Mouse (Mus musculus) cortical plate, adult 2 months (tissue): ENCODE measurements around the gene Ywhaq.

Experiments
- CTCF ChIP-seq: fragments of 200-500 bp; IDR thresholded peaks from 2 replicates; pipeline ENCODE4 v1.5.1; 2011; ENCODE audit warnings: mild to moderate bottlenecking, control low read depth, low read length; ENCODE audit not compliant: insufficient read depth; ENCODE audit errors: extremely low read depth
- POLR2A ChIP-seq: fragments of 200-500 bp; IDR thresholded peaks from 2 replicates; pipeline ENCODE4 v1.6.1; 2011; ENCODE audit warnings: mild to moderate bottlenecking, low read length, control low read depth; ENCODE audit not compliant: insufficient read depth; ENCODE audit errors: extremely low read depth

- TF ChIP-seq POLR2A (no peak), CTCF (no peak)
These were observed 26.3 kb upstream of the Ywhaq start for GRCm38 (mm10) chr12:21443783-21444182.
